Mouse (Mus musculus) ovary, postnatal 14 days (tissue): ENCODE data around the gene Plpp1.

ENCODE experiments used
- DNase-seq: peaks from one replicate; pipeline ENCODE4 v3.0.0; 2022; ENCODE audit warnings: low spot score

The Plpp1 gene

GRCm38 (mm10) chr13:112773991-112774675, 26.5 kb upstream of the Plpp1 start:
- DNase-seq: no peak

GRCm38 (mm10) chr13:112775856-112776255, 24.7 kb upstream of the Plpp1 start:
- no peak for DNase-seq

GRCm38 (mm10) chr13:112778407-112778806, 22.2 kb upstream of the Plpp1 start:
- no peak for DNase-seq

- DNase-seq: no peak
Measured at GRCm38 (mm10) chr13:112785305-112785704, 15.3 kb upstream of the Plpp1 start.

GRCm38 (mm10) chr13:112786142-112786541, 14.4 kb upstream of the Plpp1 start:
- no peak for DNase-seq

- no peak for DNase-seq
Measured at GRCm38 (mm10) chr13:112786942-112787533, 13.6 kb upstream of the Plpp1 start.

GRCm38 (mm10) chr13:112790774-112791173, 9.8 kb upstream of the Plpp1 start:
- DNase-seq: no peak

GRCm38 (mm10) chr13:112791906-112792305, 8.7 kb upstream of the Plpp1 start:
- no peak for DNase-seq

- no peak for DNase-seq
Measured at GRCm38 (mm10) chr13:112798243-112798952, 2.2 kb upstream of the Plpp1 start.

GRCm38 (mm10) chr13:112798953-112799305, 1.7 kb upstream of the Plpp1 start:
- no peak for DNase-seq

GRCm38 (mm10) chr13:112799721-112800241, 811 bp upstream of the Plpp1 start:
- no peak for DNase-seq

GRCm38 (mm10) chr13:112801381-112802004, 901 bp downstream of the Plpp1 start:
- DNase-seq: peak; percentile 26

GRCm38 (mm10) chr13:112803106-112803505, 2.5 kb downstream of the Plpp1 start:
- DNase-seq: no peak

- DNase-seq: no peak
Measured at GRCm38 (mm10) chr13:112803661-112804060, 3.1 kb downstream of the Plpp1 start.

GRCm38 (mm10) chr13:112805529-112805928, 4.9 kb downstream of the Plpp1 start:
- DNase-seq: no peak

- DNase-seq: no peak
Measured at GRCm38 (mm10) chr13:112807936-112808667, 7.5 kb downstream of the Plpp1 start.

- DNase-seq: no peak
Measured at GRCm38 (mm10) chr13:112809504-112810247, 9.1 kb downstream of the Plpp1 start.

GRCm38 (mm10) chr13:112810248-112810645, 9.7 kb downstream of the Plpp1 start:
- DNase-seq: no peak

- DNase-seq: no peak
Measured at GRCm38 (mm10) chr13:112810751-112811150, 10.2 kb downstream of the Plpp1 start.

- DNase-seq: no peak
Measured at GRCm38 (mm10) chr13:112811708-112812403, 11.3 kb downstream of the Plpp1 start.

- DNase-seq: no peak
Measured at GRCm38 (mm10) chr13:112815996-112816395, 15.4 kb downstream of the Plpp1 start.
